ENCODE assay signal across 20 mouse cellular contexts in genomic region chr5:96757615-96758014, GRCm38 (mm10).
"Had no signal": no experiment of that assay in that cellular context is flagged by ENCODE, and none has a peak within 500 bp of the region (broad histone marks: within the 10 kb centered on the region; RNA-seq: fewer than 3 reads in every experiment).

No protein-coding gene starts in this region.

- H3K4me1 ChIP-seq: midbrain, embryonic 10.5 days; midbrain, embryonic 12.5 days; neural tube, embryonic 13.5 days; neural tube, embryonic 15.5 days; stomach, embryonic 15.5 days had no signal

- H3K9ac ChIP-seq: lung, embryonic 14.5 days; midbrain, embryonic 12.5 days; neural tube, embryonic 13.5 days; neural tube, embryonic 15.5 days; stomach, embryonic 15.5 days had no signal

- H3K4me3 ChIP-seq: midbrain, embryonic 10.5 days; midbrain, embryonic 12.5 days; myocyte; neural tube, embryonic 13.5 days; neural tube, embryonic 15.5 days; stomach, embryonic 15.5 days had no signal

- H3K9me3 ChIP-seq: midbrain, embryonic 10.5 days; midbrain, embryonic 12.5 days; neural tube, embryonic 13.5 days; neural tube, embryonic 15.5 days; stomach, embryonic 15.5 days had no signal

- H3K27ac ChIP-seq: midbrain, embryonic 10.5 days; midbrain, embryonic 12.5 days; neural tube, embryonic 13.5 days; neural tube, embryonic 15.5 days; stomach, embryonic 15.5 days; stomach, postnatal 0 days had no signal

- H3K27me3 ChIP-seq: midbrain, embryonic 12.5 days; neural tube, embryonic 13.5 days; neural tube, embryonic 15.5 days; stomach, embryonic 15.5 days had no signal

- DNase-seq: lung, embryonic 14.5 days; lung, postnatal 10 days; lung, postnatal 4 days; midbrain, embryonic 14.5 days; retina, postnatal 1 day; right cerebral cortex, adult 18-20 months; right cerebral cortex, postnatal 25 days; right cerebral cortex, postnatal 4 days; spleen, adult 18-20 months; thymus, adult 2 months; thymus, postnatal 25 days; thymus, postnatal 4 days had no signal

- H3K4me2 ChIP-seq: lung, embryonic 14.5 days; midbrain, embryonic 12.5 days; neural tube, embryonic 13.5 days; neural tube, embryonic 15.5 days; stomach, embryonic 15.5 days had no signal

- ATAC-seq: midbrain, embryonic 16.5 days had no signal

- H3K36me3 ChIP-seq: midbrain, embryonic 12.5 days; neural tube, embryonic 13.5 days; neural tube, embryonic 15.5 days had no signal
